ENCODE assay signal across 12 mouse cellular contexts in the genomic region with DNA sequence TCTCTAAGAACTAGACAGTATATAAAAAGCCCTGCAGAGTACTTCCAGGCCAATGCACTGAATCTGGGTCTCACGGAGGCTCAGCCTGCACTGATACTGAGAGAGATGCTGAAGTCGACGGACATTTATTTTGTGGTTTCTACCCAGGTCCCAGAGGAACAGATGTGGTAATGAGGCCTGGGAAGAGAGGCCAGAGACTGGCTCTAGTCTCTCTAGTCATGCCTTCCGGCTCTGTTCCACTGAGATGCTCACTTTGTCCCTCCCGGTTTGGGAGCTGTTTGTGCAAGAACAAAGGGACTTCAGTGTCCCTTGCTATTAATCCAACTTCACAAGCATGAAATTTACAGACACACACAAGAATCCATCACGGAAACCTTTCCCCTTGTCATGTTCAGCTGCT.
"Had no signal": no experiment of that assay in that cellular context is flagged by ENCODE, and none has a peak within 500 bp of the region (broad histone marks: within the 10 kb centered on the region; RNA-seq: fewer than 3 reads in every experiment).

No protein-coding gene starts in this region.

- DNase-seq: kidney, adult 9 months; kidney, postnatal 36 days; left cerebral cortex, postnatal 4 days; lung, adult 18-20 months; right cerebral cortex, postnatal 14 days; thymus, postnatal 36 days had no signal

- H3K27ac ChIP-seq: kidney, postnatal 0 days; limb, embryonic 13.5 days; liver, embryonic 14.5 days; midbrain, embryonic 10.5 days; neural tube, embryonic 13.5 days; stomach, embryonic 15.5 days had no signal

- H3K9ac ChIP-seq: limb, embryonic 13.5 days; liver, embryonic 14.5 days; neural tube, embryonic 13.5 days; stomach, embryonic 15.5 days had no signal

- H3K27me3 ChIP-seq: limb, embryonic 13.5 days; stomach, embryonic 15.5 days had no signal

- H3K4me3 ChIP-seq: limb, embryonic 13.5 days; midbrain, embryonic 10.5 days; neural tube, embryonic 13.5 days; stomach, embryonic 15.5 days had no signal

- H3K4me1 ChIP-seq: limb, embryonic 13.5 days; stomach, embryonic 15.5 days had no signal

- H3K9me3 ChIP-seq: limb, embryonic 13.5 days; midbrain, embryonic 10.5 days; neural tube, embryonic 13.5 days; stomach, embryonic 15.5 days had no signal

- H3K36me3 ChIP-seq: limb, embryonic 13.5 days; midbrain, embryonic 10.5 days; neural tube, embryonic 13.5 days; stomach, embryonic 15.5 days had no signal

- H3K4me2 ChIP-seq: limb, embryonic 13.5 days; neural tube, embryonic 13.5 days; stomach, embryonic 15.5 days had no signal
